Mouse (Mus musculus) regulatory T cell (primary cell): ENCODE data around the gene Olfr1458.

Experiments
- in situ Hi-C: fragments of 300-600 bp; cut with MboI, MseI; formaldehyde crosslinking; loops from one replicate; pipeline ENCODE4 v1.15.1; 2025; ENCODE audit warnings: high pct_unique_total_duplicates

Olfr1458 gene

GRCm38 (mm10) chr19:13106675-13107074 is at the start of gene Olfr1458:
Olfr1458 (minus strand) TSS chr19:13106775.
- in situ Hi-C loops, result loop anchor here (10.0 kb wide), 1 partner anchor 62 kb away; no protein-coding TSS in a partner anchor

GRCm38 (mm10) chr19:13149449-13149848 is 42.9 kb upstream of the Olfr1458 start, which contains the start of gene Olfr1459:
Olfr1459 (minus strand) TSS chr19:13149549.
- in situ Hi-C loops, result no loop called here

DNA sequence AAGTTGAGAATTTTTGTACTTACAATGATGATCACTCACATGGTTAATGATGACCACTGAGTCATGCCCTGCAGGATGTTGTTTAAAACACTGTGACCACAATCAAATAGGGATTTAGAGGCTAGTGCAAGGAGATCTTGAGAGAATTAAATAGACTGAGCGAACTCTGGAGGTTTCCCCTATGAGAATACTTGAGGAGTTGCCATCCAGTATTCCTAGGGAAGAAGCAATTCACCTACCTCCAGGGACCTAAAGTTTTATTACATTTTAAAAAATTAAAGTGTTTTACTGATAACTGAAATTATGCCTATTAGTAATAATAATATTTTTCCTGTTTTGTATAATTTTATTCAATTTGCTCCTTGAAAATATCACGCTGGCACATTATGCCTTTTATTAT is 8.8 kb downstream of the Olfr1458 start, which contains the start of gene Olfr1457:
Gene Olfr1457 (minus strand): TSS at position 101 of the 400 bp plus-strand sequence.
- in situ Hi-C loops, result no loop called here

- in situ Hi-C loops, result no loop called here
Observed at GRCm38 (mm10) chr19:13093908-13094307, 12.7 kb downstream of the Olfr1458 start.

- in situ Hi-C loops, result no loop called here
Observed at GRCm38 (mm10) chr19:13060310-13060709, 46.3 kb downstream of the Olfr1458 start, which contains the start of gene Olfr1454. Olfr1454 (plus strand) TSS chr19:13060610.
